Mouse (Mus musculus) CH12.LX (cell line): ENCODE measurements around the gene Abcc5.

ENCODE experiments used
- CHD1 ChIP-seq: IDR thresholded peaks from 2 replicates; pipeline ENCODE4 v1.6.1; 2012; ENCODE audit warnings: low read depth, low read length, improper control_type of control experiment, inconsistent platforms
- CTCF ChIP-seq, 2 experiments: IDR thresholded peaks in 1 of 2; conservative IDR thresholded peaks in 1 of 2; 2 replicates each; pipeline ENCODE4 v1.5.1; 2011 to 2012; ENCODE audit warnings: low read depth in 2 of 2, low read length in 2 of 2, improper control_type of control experiment in 1 of 2, inconsistent platforms in 1 of 2, mild to moderate bottlenecking in 1 of 2, moderate library complexity in 1 of 2
- E2F4 ChIP-seq: IDR thresholded peaks from 2 replicates; pipeline ENCODE4 v1.6.1; 2011; ENCODE audit warnings: low read depth, low read length, improper control_type of control experiment; ENCODE audit not compliant: insufficient replicate concordance
- ELF1 ChIP-seq: IDR thresholded peaks from 2 replicates; pipeline ENCODE4 v1.6.1; 2014; ENCODE audit warnings: low read depth, mild to moderate bottlenecking, inconsistent platforms, low read length, improper control_type of control experiment
- EP300 ChIP-seq: IDR thresholded peaks from 2 replicates; pipeline ENCODE4 v1.6.1; 2011; ENCODE audit warnings: low read length, improper control_type of control experiment
- ETS1 ChIP-seq: conservative IDR thresholded peaks from 2 replicates; pipeline ENCODE4 v1.6.1; 2012; ENCODE audit warnings: low read depth, mild to moderate bottlenecking, inconsistent platforms, low read length, improper control_type of control experiment, moderate library complexity
- KAT2A ChIP-seq: IDR thresholded peaks from 2 replicates; pipeline ENCODE4 v1.6.1; 2012; ENCODE audit warnings: low read length, improper control_type of control experiment, inconsistent platforms; ENCODE audit not compliant: insufficient replicate concordance
- MAFK ChIP-seq: IDR thresholded peaks from 2 replicates; pipeline ENCODE4 v1.6.1; 2011; ENCODE audit warnings: low read length, improper control_type of control experiment; ENCODE audit not compliant: insufficient replicate concordance
- MAZ ChIP-seq: IDR thresholded peaks from 2 replicates; pipeline ENCODE4 v1.6.1; 2012; ENCODE audit warnings: low read depth, mild to moderate bottlenecking, inconsistent platforms, low read length, improper control_type of control experiment, moderate library complexity
- MEF2A ChIP-seq: IDR thresholded peaks from 2 replicates; pipeline ENCODE4 v1.6.1; 2014; ENCODE audit warnings: low read depth, mild to moderate bottlenecking, inconsistent platforms, low read length, improper control_type of control experiment, borderline replicate concordance
- NELFE ChIP-seq: IDR thresholded peaks from 2 replicates; pipeline ENCODE4 v1.6.1; 2011; ENCODE audit warnings: low read depth, low read length, improper control_type of control experiment
- POLR2A ChIP-seq: IDR thresholded peaks from 2 replicates; pipeline ENCODE4 v1.6.1; 2011; ENCODE audit warnings: low read depth, mild to moderate bottlenecking, improper control_type of control experiment, low read length
- TCF12 ChIP-seq: IDR thresholded peaks from 2 replicates; pipeline ENCODE4 v1.6.1; 2014; ENCODE audit warnings: low read depth, mild to moderate bottlenecking, inconsistent platforms, low read length, improper control_type of control experiment
- USF2 ChIP-seq: conservative IDR thresholded peaks from 2 replicates; pipeline ENCODE4 v1.6.1; 2011; ENCODE audit warnings: low read depth, low read length, improper control_type of control experiment

DNA sequence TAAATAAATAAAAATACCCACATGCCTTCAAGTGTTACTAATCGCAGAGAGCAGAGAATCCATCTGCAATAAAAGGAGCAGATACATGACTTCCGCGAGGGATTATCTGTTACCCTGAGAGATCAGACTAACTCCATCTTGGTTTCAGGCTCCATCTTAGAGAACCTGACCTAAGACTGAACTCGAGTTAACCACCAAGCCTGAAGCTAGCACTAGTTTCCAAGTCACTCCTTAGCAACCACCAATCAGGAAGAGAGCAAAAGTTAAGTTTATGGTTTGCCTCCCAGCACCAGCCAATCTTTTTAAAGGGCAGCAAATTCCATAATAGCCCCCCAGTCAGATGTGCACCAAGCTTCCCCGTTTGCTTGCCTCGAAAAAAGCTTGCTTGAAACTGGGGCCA, 48.6 kb upstream of the Abcc5 start:
- no peak for TF ChIP-seq CTCF (conservative IDR thresholded peaks at IDR 0.05 in 1 of 2, IDR thresholded peaks at IDR 0.05 in 1 of 2; ENCODE audit: low read depth in 2 of 2, low read length in 2 of 2)
- no peak for TF ChIP-seq EP300
- TF ChIP-seq E2F4, result no peak
- no peak for TF ChIP-seq ELF1
- TF ChIP-seq POLR2A, result no peak
- no peak for TF ChIP-seq NELFE
- no peak for TF ChIP-seq KAT2A
- TF ChIP-seq TCF12, result no peak
- TF ChIP-seq MAFK, result no peak
- no peak for TF ChIP-seq CHD1
- TF ChIP-seq USF2, result no peak
- TF ChIP-seq MAZ, result no peak
- TF ChIP-seq ETS1, result no peak
- no peak for TF ChIP-seq MEF2A
